Mouse (Mus musculus) small intestine, adult 2 months (tissue): Measurements from ENCODE around the gene Map3k7cl.
A peak's percentile ranks its signal among the peaks of the same experiment; 100 is the strongest.

Source experiments
- CTCF ChIP-seq: fragments of 200-500 bp; IDR thresholded peaks from 2 replicates; pipeline ENCODE4 v1.5.1; 2012; ENCODE audit warnings: low read depth, mild to moderate bottlenecking, control low read depth, inconsistent platforms, low read length, moderate library complexity, mixed read lengths; ENCODE audit not compliant: insufficient replicate concordance, insufficient read length; ENCODE audit errors: extremely low read depth
- POLR2A ChIP-seq: fragments of 200-500 bp; IDR thresholded peaks from 2 replicates; pipeline ENCODE4 v1.6.1; 2012; ENCODE audit warnings: low read depth, mild to moderate bottlenecking, control low read depth, inconsistent platforms, low read length, moderate library complexity

DNA sequence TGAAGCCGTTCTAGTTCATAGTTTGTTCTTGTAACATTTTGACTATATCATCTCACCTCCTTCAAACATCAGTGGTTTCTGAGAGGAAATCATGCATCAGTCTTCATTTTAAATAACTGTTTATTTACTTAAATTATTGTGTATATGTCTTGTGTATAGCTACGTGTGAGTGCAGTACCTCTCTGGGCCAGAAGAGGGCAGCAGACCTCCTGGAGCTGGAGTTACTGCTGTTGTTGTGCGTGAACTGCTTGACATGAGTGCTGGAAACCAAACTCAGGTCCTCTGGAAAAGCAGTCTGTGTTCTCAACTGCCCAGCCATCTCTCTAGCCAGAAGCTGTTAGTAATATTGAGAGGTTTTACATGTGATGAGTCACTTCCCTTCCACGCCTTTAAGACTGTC lies 73.6 kb downstream of the Map3k7cl start:
- TF ChIP-seq POLR2A, result no peak
- peak; percentile 53; the same call in 1 of the 2 replicates for TF ChIP-seq CTCF
